Mouse (Mus musculus) testis, adult 2 months (tissue): ENCODE results near the gene Cdkal1.

Source experiments
- CTCF ChIP-seq: fragments of 200-500 bp; IDR thresholded peaks from 2 replicates; pipeline ENCODE4 v1.5.1; 2012; ENCODE audit warnings: low read depth, mild to moderate bottlenecking, inconsistent platforms, low read length, moderate library complexity; ENCODE audit not compliant: control insufficient read depth, insufficient read depth, insufficient replicate concordance
- POLR2A ChIP-seq: fragments of 200-500 bp; IDR thresholded peaks from 2 replicates; pipeline ENCODE4 v1.6.1; 2012; ENCODE audit warnings: low read depth, mild to moderate bottlenecking, inconsistent platforms, low read length, moderate library complexity; ENCODE audit not compliant: control insufficient read depth

DNA sequence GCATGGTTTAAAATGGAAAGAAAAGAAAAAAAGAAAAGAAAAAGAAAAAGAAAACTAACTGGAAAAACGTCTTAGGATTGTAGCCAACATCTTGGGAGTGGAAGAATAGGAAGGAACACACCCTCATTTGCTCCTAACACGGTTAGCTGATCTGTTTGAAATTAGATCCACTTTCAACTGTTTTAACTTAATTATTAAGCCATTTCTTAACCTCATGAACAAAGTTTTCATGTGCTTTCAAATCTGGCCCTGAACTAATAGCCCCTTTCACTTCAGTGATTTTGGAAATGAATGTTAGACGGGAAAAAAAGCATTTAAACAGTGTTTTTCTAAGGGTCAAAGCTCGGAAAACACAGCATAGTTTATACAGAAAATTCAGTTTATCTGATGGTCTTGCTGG lies 505.5 kb downstream of the Cdkal1 start:
- no peak for TF ChIP-seq CTCF
- TF ChIP-seq POLR2A: no peak
